Mouse (Mus musculus) bone marrow, adult 2 months (tissue): Measurements from ENCODE around the gene Snrpb2. TPM values are rescaled to one million over a fixed set of nuclear protein-coding genes. Genes with fewer than 3 reads are reported as not detected.

Source experiments
- H3K27ac ChIP-seq: fragments of 200-500 bp; 2 replicates; pipeline ENCODE4 v1.5.1; 2012; ENCODE audit warnings: low read depth, mild to moderate bottlenecking, control low read depth, inconsistent platforms, low read length; ENCODE audit not compliant: control insufficient read depth, poor library complexity, insufficient read depth
- H3K4me1 ChIP-seq: fragments of 200-500 bp; 2 replicates; pipeline ENCODE4 v1.6.1; 2011; ENCODE audit warnings: low read length; ENCODE audit not compliant: control insufficient read depth, insufficient read depth
- H3K4me3 ChIP-seq: fragments of 200-500 bp; replicated peaks from 2 replicates; pipeline ENCODE3; 2011; ENCODE audit warnings: mild to moderate bottlenecking, low read depth, low read length, control low read depth; ENCODE audit not compliant: control insufficient read depth
- CTCF ChIP-seq: fragments of 200-500 bp; IDR thresholded peaks from 2 replicates; pipeline ENCODE4 v1.5.1; 2011; ENCODE audit warnings: low read length, control low read depth; ENCODE audit not compliant: control insufficient read depth, insufficient read depth
- POLR2A ChIP-seq: fragments of 200-500 bp; IDR thresholded peaks from 2 replicates; pipeline ENCODE4 v1.6.1; 2011; ENCODE audit warnings: low read depth, mild to moderate bottlenecking, control low read depth, low read length, borderline replicate concordance; ENCODE audit not compliant: control insufficient read depth
- WGBS: fragments of 180-500 bp; shearing (Covaris S2); methylation state at CpG from one replicate; pipeline ENCODE4 v1.1.7; 2018; 5-methylcytosine and 5-hydroxymethylcytosine counted together
- polyA plus RNA-seq: library from polyadenylated mRNA; stranded (reverse); fragments of >200 nt; gene quantifications from 2 replicates; pipeline ENCODE4 v1.2.4, GENCODE M21; 2011; ENCODE audit warnings: low replicate concordance; ENCODE audit not compliant: missing spikeins, insufficient read depth, insufficient read length

The Snrpb2 gene
- polyA plus RNA-seq, 1 experiment, result 70.5 TPM

DNA sequence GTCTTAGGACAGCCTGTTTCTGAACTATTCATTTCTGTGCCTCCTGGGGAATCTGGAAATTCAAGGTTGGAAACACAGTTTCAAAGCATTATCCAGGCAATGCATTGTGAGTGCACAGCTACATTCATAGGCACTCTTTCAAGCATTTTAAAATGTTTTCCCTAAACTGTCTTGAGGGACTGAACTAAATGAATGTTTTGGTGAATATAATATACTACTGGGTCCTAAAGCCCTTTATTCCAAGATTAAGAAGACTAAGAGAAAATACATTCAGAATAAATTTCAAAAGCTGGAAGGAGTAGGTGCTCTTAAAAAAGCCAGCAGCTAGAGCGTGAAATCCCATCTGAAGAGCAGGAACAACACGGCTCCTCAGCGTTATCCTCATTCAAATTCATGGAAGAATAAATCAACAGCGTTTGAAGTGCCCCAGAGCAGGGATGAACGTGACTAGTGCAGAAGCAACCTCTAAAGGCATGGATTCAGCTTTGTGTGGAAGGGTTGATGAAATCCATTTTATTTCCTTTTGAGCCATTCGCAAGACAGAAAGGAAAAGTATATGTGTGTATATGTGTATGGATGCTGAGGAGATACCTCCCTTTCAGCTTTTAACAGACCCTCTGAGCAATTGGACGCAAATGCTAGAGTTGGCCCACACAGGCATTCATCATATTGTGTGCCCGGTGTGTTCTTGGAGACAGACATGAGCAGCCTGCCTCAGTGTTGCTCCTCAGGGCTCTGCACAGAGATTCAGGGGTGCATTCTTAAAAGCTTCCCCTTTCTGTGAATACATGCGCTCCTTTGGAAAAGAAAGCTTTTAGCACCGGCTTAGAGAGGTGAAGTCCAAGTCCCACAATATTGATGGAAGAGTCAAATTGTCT lies 30.2 kb upstream of the Snrpb2 start:
- Histone ChIP-seq H3K4me1 (no peaks in the 10 kb centered on the region), H3K4me3 (no peak overlapping the region), H3K27ac (no peak overlapping the region)
- 71% methylated on average over 10 of the region's 10 CpGs for WGBS
- TF ChIP-seq POLR2A, result no peak
- no peak for TF ChIP-seq CTCF

DNA sequence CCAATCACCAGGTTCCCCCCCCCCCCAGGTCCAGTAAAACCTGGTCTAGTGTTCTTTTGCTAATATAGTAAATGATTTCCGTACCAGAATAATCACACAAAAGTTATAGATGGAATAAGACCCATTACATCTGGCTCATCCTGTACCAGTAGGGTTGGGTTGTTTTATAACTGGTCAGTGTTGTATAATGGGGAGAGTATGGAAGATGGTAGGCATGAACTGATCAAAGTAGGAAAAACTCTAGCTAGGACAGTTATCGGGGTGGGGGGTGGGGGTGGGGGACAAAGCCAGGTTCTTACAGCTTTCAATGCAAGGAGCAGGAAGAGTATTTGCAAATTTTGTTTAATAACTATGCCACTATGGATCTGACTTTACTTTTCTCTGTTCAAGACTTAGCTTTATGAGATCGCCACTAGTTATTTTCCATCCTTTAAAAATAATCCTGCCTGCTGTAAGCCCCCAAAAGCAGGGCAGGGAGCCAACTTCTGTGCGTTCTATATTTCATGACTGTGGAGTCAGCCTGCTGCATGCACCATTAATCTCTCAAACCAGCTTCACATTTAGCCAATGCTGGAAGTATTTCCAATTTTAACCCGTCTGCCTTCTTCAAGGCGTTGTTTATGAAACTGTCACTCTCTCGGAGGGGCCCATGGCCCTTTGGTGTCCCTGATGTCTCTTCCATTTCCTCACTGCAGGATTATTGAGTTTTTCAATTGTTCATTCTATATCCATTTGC lies 28.3 kb upstream of the Snrpb2 start:
- no peak overlapping the region for H3K4me3 ChIP-seq
- H3K27ac ChIP-seq, result no peak overlapping the region
- 77% methylated on average over 7 of the region's 7 CpGs for whole genome bisulfite sequencing
- no peak for TF ChIP-seq POLR2A
- H3K4me1 ChIP-seq, result no peaks in the 10 kb centered on the region

DNA sequence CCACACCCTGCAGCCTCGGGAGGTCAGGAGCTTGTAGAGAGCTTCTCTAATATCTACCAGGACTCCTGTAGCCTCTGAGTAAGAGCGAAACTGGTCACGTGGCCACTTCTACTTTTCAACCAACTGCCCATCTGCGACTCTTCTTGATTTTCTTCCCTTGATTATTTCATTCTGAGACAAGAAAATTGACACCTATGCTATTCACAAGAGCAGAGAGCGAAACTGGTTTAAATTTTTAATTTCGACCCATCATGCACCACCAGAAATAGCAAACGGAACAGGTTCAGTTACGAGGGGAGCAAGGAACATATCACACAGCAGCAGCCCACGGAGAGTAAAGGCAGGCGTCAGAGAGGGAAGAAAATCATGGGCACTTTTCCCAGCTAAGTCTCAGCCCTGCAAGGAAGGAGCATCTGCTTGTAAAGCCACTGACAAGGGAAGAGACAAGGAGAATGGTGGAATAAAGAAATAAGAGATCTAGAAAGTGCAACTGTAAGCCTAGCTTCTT lies 27.7 kb upstream of the Snrpb2 start:
- Histone ChIP-seq H3K27ac (no peak overlapping the region), H3K4me1 (no peaks in the 10 kb centered on the region), H3K4me3 (no peak overlapping the region)
- WGBS, result 73% methylated on average over 10 of the region's 10 CpGs
- TF ChIP-seq CTCF, result no peak
- TF ChIP-seq POLR2A, result no peak

DNA sequence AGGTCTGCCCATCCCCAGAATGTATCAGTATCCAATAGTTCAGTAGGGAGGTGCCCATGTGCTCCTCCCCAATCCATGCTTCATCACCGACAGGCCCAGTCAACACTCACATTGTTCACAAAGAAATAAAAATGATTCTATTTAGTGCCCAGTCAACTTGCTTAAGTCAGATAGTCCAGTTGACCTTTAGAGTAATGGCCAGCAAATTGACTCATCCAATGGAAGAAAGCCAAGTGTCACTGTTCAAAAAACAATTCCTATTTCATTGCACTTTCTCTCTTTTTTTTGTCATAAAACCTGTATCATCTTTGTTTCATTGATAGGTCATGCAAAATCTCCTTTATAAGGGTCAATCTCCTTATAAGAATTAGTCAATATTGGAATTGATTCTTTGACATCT lies 21.2 kb upstream of the Snrpb2 start:
- no peak for TF ChIP-seq CTCF
- no peak for TF ChIP-seq POLR2A
- Histone ChIP-seq H3K27ac (no peak overlapping the region), H3K4me3 (no peak overlapping the region), H3K4me1 (no peaks in the 10 kb centered on the region)
- 85% methylated on average over 1 of the region's 1 CpGs for WGBS

DNA sequence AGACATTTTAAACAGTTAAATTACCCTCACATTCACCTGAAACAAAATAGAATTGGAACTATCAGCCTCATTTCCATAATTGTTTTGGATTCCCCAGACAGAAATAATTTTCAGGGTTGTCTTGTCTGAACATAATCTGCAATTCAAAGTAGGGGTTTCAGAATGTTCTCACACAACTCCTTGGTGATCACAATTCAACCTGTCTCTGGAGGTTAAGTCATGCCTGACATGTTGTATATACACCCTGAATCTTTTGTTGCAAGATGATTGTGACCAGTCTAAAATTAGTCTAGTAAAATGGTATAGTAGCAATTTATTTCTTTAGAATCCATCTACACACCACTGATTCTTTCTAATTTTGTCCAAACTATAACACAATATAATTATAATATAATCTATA lies 7.6 kb upstream of the Snrpb2 start:
- H3K4me3 ChIP-seq, result no peak overlapping the region
- H3K4me1 ChIP-seq, result no peaks in the 10 kb centered on the region
- TF ChIP-seq CTCF (no peak), POLR2A (no peak)
- H3K27ac ChIP-seq, result no peak overlapping the region

DNA sequence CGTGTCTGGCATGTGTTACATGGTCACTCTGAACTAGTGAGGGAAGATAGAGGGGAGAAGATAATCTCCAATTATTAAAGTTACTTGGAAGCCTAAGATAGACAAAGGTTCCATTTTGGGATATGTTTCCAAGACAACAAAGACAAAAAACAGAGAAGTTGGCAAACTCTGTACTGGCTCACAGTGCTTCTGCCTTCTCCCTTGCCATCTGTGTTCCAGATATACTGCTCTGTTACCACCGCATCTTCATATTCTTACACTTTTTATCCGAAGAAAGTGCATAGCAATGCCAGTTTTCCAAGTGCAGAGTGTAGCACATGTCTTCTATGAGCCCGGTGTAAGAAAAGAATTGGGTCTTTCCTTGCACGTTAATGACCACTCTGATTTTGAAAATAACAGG lies 6.1 kb upstream of the Snrpb2 start:
- TF ChIP-seq POLR2A (no peak), CTCF (no peak)
- Histone ChIP-seq H3K4me3 (no peak overlapping the region), H3K27ac (no peak overlapping the region), H3K4me1 (no peaks in the 10 kb centered on the region)
- 67% methylated on average over 5 of the region's 5 CpGs for WGBS

DNA sequence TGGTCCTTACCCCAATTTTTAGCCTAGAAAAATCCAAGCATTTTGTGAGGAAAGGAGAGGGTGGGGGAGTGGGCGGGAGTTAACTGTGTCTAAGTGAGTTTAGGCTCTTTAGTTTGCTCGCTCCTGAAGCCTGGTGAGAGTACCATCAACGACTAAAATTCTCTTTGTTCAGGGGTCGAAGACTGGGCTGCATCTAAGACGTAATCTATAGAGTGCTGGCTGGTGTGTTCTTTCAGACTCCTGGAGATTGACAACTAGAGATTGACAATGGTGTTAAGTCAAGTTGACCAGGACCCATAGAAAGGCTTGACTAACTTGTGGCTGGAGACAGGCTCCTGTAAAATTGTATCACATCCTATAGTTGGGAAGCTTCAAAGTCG lies 417 bp upstream of the Snrpb2 start:
- H3K27ac ChIP-seq, result no peak overlapping the region
- H3K4me1 ChIP-seq, result no peaks in the 10 kb centered on the region
- TF ChIP-seq POLR2A (no peak), CTCF (no peak)
- peak overlapping the region; percentile 96 for H3K4me3 ChIP-seq
- WGBS, result 64% methylated on average over 6 of the region's 6 CpGs

DNA sequence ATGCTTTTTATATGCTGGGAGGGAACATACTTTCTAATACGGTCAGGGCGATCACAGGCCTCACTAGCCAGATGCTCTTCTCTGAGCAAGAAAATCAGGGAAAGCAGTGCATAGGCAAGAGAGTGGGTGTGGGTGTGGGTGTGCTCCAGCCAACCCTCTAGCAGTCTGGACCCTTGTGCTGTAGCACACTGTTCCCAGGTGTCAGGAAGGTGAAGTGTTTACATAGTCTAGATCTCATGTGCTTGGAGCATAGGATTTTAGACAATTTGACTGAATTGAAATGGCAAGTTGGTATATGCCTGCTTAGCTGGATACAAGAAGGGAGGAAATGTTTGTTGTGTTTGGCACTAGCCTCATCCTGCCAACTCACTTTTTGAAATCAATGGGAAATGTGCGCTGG lies 3.1 kb downstream of the Snrpb2 start:
- H3K27ac ChIP-seq, result no peak overlapping the region
- H3K4me1 ChIP-seq, result no peaks in the 10 kb centered on the region
- WGBS, result 93% methylated on average over 3 of the region's 3 CpGs
- H3K4me3 ChIP-seq, result no peak overlapping the region
- TF ChIP-seq CTCF, result no peak
- no peak for TF ChIP-seq POLR2A
